Mouse (Mus musculus) forebrain, embryonic 15.5 days (tissue): ENCODE results near the gene Pdgfb. TPM values are rescaled to one million over a fixed set of nuclear protein-coding genes. Genes with fewer than 3 reads are reported as not detected.

Source experiments
- ATAC-seq: fragments of 200-750 bp; cut with Nextera tagmentation; replicated peaks from 2 replicates; pipeline ENCODE4 v1.8.0; 2017; ENCODE audit warnings: mild to moderate bottlenecking, moderate TSS enrichment, moderate library complexity
- H3K27ac ChIP-seq: fragments of 300-500 bp; sonication (generic); replicated peaks from 2 replicates; pipeline ENCODE4 v1.5.1; 2015; ENCODE audit warnings: mild to moderate bottlenecking, inconsistent platforms
- H3K27me3 ChIP-seq: fragments of 300-500 bp; sonication (generic); 2 replicates; pipeline ENCODE4 v1.6.1; 2015; ENCODE audit warnings: inconsistent platforms
- H3K36me3 ChIP-seq: fragments of 300-500 bp; sonication (generic); 2 replicates; pipeline ENCODE4 v1.6.1; 2015; ENCODE audit warnings: mild to moderate bottlenecking, inconsistent platforms
- H3K4me1 ChIP-seq: fragments of 300-500 bp; sonication (generic); 2 replicates; pipeline ENCODE4 v1.6.1; 2015; ENCODE audit warnings: inconsistent platforms
- H3K4me2 ChIP-seq: fragments of 300-500 bp; sonication (generic); replicated peaks from 2 replicates; pipeline ENCODE4 v1.6.1; 2015; ENCODE audit warnings: mild to moderate bottlenecking, inconsistent platforms
- H3K4me3 ChIP-seq: fragments of 300-500 bp; sonication (generic); 2 replicates; pipeline ENCODE4 v1.5.1; 2015; ENCODE audit warnings: mild to moderate bottlenecking, inconsistent platforms
- H3K9ac ChIP-seq: fragments of 300-500 bp; sonication (generic); replicated peaks from 2 replicates; pipeline ENCODE4 v1.6.1; 2015; ENCODE audit warnings: mild to moderate bottlenecking, inconsistent platforms
- H3K9me3 ChIP-seq: fragments of 300-500 bp; sonication (generic); 2 replicates; pipeline ENCODE4 v1.6.1; 2016; ENCODE audit warnings: inconsistent platforms
- WGBS: fragments of 180-500 bp; shearing (Covaris S2); methylation state at CpG from one replicate; pipeline ENCODE4 v1.1.7; 2015; ENCODE audit warnings: mixed read lengths; 5-methylcytosine and 5-hydroxymethylcytosine counted together
- polyA plus RNA-seq: library from polyadenylated mRNA; unstranded; fragments of >200 nt; fragmentation: Nextera tagmentation; extraction: Ambion mirVana; gene quantifications from 2 replicates; pipeline ENCODE4 v1.2.1, GENCODE M21; 2015

Gene Pdgfb
- polyA plus RNA-seq, 1 experiment from 2014 or later, result 3.0 TPM

- Histone ChIP-seq H3K4me2 (no peak overlapping the region), H3K4me3 (no peak overlapping the region), H3K36me3 (no peaks in the 10 kb centered on the region), H3K9ac (no peak overlapping the region), H3K4me1 (no peaks in the 10 kb centered on the region), H3K9me3 (no peaks in the 10 kb centered on the region), H3K27ac (no peak overlapping the region), H3K27me3 (no peaks in the 10 kb centered on the region)
- 88% methylated on average over 6 of the region's 6 CpGs for WGBS
- ATAC-seq, result no peak
These were observed 47.4 kb downstream of the Pdgfb start for GRCm38 (mm10) chr15:79967346-79967745.

GRCm38 (mm10) chr15:79964376-79964775 is 50.4 kb downstream of the Pdgfb start:
- 81% methylated on average over 7 of the region's 7 CpGs for WGBS
- Histone ChIP-seq H3K9ac (no peak overlapping the region), H3K4me1 (no peaks in the 10 kb centered on the region), H3K9me3 (no peaks in the 10 kb centered on the region), H3K27ac (no peak overlapping the region), H3K27me3 (no peaks in the 10 kb centered on the region), H3K4me2 (no peak overlapping the region), H3K36me3 (no peaks in the 10 kb centered on the region), H3K4me3 (no peak overlapping the region)
- ATAC-seq, result no peak

GRCm38 (mm10) chr15:79962661-79963060 is 52.1 kb downstream of the Pdgfb start:
- 67% methylated on average over 18 of the region's 18 CpGs for WGBS

GRCm38 (mm10) chr15:79961366-79961921 is 53.3 kb downstream of the Pdgfb start:
- Histone ChIP-seq H3K27ac (no peak overlapping the region), H3K36me3 (no peaks in the 10 kb centered on the region), H3K27me3 (no peaks in the 10 kb centered on the region), H3K4me3 (no peak overlapping the region), H3K4me1 (no peaks in the 10 kb centered on the region), H3K9ac (no peak overlapping the region), H3K9me3 (no peaks in the 10 kb centered on the region), H3K4me2 (no peak overlapping the region)
- WGBS, result 76% methylated on average over 9 of the region's 9 CpGs
- ATAC-seq, result no peak

More at GRCm38 (mm10) chr15:79962661-79963060, 52.1 kb downstream of the Pdgfb start:
- Histone ChIP-seq H3K4me1 (no peaks in the 10 kb centered on the region), H3K9me3 (no peaks in the 10 kb centered on the region), H3K9ac (no peak overlapping the region), H3K4me3 (no peak overlapping the region), H3K36me3 (no peaks in the 10 kb centered on the region), H3K27me3 (no peaks in the 10 kb centered on the region), H3K4me2 (no peak overlapping the region), H3K27ac (no peak overlapping the region)
- no peak for ATAC-seq

- WGBS, result 67% methylated on average over 3 of the region's 3 CpGs
- no peaks in the 10 kb centered on the region for H3K4me1 ChIP-seq
- no peaks in the 10 kb centered on the region for H3K36me3 ChIP-seq
- H3K4me3 ChIP-seq, result no peak overlapping the region
- no peak overlapping the region for H3K27ac ChIP-seq
- ATAC-seq, result no peak
- no peaks in the 10 kb centered on the region for H3K9me3 ChIP-seq
- H3K4me2 ChIP-seq, result no peak overlapping the region
- H3K27me3 ChIP-seq, result no peaks in the 10 kb centered on the region
- no peak overlapping the region for H3K9ac ChIP-seq
These were observed 56.4 kb downstream of the Pdgfb start for GRCm38 (mm10) chr15:79958418-79958817.

GRCm38 (mm10) chr15:79956559-79956958 is 58.2 kb downstream of the Pdgfb start:
- Histone ChIP-seq H3K4me2 (no peak overlapping the region), H3K4me1 (0 out of 2 replicates have a peak, but pooled peaks cover 2% of the 10 kb centered on the region), H3K36me3 (no peaks in the 10 kb centered on the region), H3K27me3 (no peaks in the 10 kb centered on the region), H3K9me3 (no peaks in the 10 kb centered on the region), H3K27ac (no peak overlapping the region), H3K4me3 (no peak overlapping the region), H3K9ac (no peak overlapping the region)
- 89% methylated on average over 8 of the region's 8 CpGs for WGBS
- ATAC-seq, result no peak

- no peaks in the 10 kb centered on the region for H3K36me3 ChIP-seq
- WGBS, result 70% methylated on average over 7 of the region's 7 CpGs
- no peaks in the 10 kb centered on the region for H3K27me3 ChIP-seq
- no peak overlapping the region for H3K9ac ChIP-seq
- no peak for ATAC-seq
- H3K27ac ChIP-seq, result no peak overlapping the region
- H3K4me2 ChIP-seq, result no peak overlapping the region
- no peak overlapping the region for H3K4me3 ChIP-seq
- peaks cover 19% of the 10 kb centered on the region for H3K4me1 ChIP-seq
- H3K9me3 ChIP-seq, result no peaks in the 10 kb centered on the region
These were observed 61.3 kb downstream of the Pdgfb start for GRCm38 (mm10) chr15:79953470-79953869.

- H3K4me2 ChIP-seq, result no peak overlapping the region
- WGBS, result 49% methylated on average over 11 of the region's 11 CpGs
- no peaks in the 10 kb centered on the region for H3K9me3 ChIP-seq
- ATAC-seq, result no peak
- H3K36me3 ChIP-seq, result no peaks in the 10 kb centered on the region
- H3K27ac ChIP-seq, result no peak overlapping the region
- H3K9ac ChIP-seq, result no peak overlapping the region
- H3K4me1 ChIP-seq, result peaks cover 19% of the 10 kb centered on the region
- no peak overlapping the region for H3K4me3 ChIP-seq
- H3K27me3 ChIP-seq, result no peaks in the 10 kb centered on the region
These were observed 62.1 kb downstream of the Pdgfb start for GRCm38 (mm10) chr15:79952504-79953231.

- ATAC-seq, result no peak
These were observed 62.9 kb downstream of the Pdgfb start for GRCm38 (mm10) chr15:79951730-79952503.

GRCm38 (mm10) chr15:79951226-79951625 is 63.6 kb downstream of the Pdgfb start:
- H3K27ac ChIP-seq, result peak overlapping the region; percentile 24; the same call in 1 of the 2 replicates
- no peak for ATAC-seq
- peak overlapping the region; percentile 52; the same call in 1 of the 2 replicates for H3K4me2 ChIP-seq
- 78% methylated on average over 6 of the region's 6 CpGs for WGBS
- no peaks in the 10 kb centered on the region for H3K9me3 ChIP-seq
- H3K36me3 ChIP-seq, result no peaks in the 10 kb centered on the region
- H3K4me3 ChIP-seq, result no peak overlapping the region
- H3K27me3 ChIP-seq, result no peaks in the 10 kb centered on the region
- H3K9ac ChIP-seq, result no peak overlapping the region
- peaks cover 19% of the 10 kb centered on the region for H3K4me1 ChIP-seq

More at GRCm38 (mm10) chr15:79951730-79952503, 62.9 kb downstream of the Pdgfb start:
- Histone ChIP-seq H3K36me3 (no peaks in the 10 kb centered on the region), H3K9me3 (no peaks in the 10 kb centered on the region), H3K27ac (0 out of 2 replicates have a peak overlapping the region, but pooled peaks have one; percentile 24), H3K9ac (no peak overlapping the region), H3K4me2 (no peak overlapping the region), H3K4me1 (peaks cover 19% of the 10 kb centered on the region), H3K4me3 (no peak overlapping the region), H3K27me3 (no peaks in the 10 kb centered on the region)
- WGBS, result 49% methylated on average over 14 of the region's 14 CpGs

GRCm38 (mm10) chr15:79950250-79951025 is 64.3 kb downstream of the Pdgfb start:
- Histone ChIP-seq H3K9ac (peak overlapping the region; percentile 39), H3K27me3 (no peaks in the 10 kb centered on the region), H3K4me3 (peak overlapping the region; percentile 34), H3K4me2 (peak overlapping the region; percentile 52), H3K27ac (peak overlapping the region; percentile 24), H3K36me3 (no peaks in the 10 kb centered on the region), H3K4me1 (peaks cover 19% of the 10 kb centered on the region), H3K9me3 (no peaks in the 10 kb centered on the region)
- ATAC-seq, result peak; percentile 63
- WGBS, result under 1% methylated on average over 24 of the region's 24 CpGs
